ENCODE assay signal across 8 mouse cellular contexts in the genomic region with DNA sequence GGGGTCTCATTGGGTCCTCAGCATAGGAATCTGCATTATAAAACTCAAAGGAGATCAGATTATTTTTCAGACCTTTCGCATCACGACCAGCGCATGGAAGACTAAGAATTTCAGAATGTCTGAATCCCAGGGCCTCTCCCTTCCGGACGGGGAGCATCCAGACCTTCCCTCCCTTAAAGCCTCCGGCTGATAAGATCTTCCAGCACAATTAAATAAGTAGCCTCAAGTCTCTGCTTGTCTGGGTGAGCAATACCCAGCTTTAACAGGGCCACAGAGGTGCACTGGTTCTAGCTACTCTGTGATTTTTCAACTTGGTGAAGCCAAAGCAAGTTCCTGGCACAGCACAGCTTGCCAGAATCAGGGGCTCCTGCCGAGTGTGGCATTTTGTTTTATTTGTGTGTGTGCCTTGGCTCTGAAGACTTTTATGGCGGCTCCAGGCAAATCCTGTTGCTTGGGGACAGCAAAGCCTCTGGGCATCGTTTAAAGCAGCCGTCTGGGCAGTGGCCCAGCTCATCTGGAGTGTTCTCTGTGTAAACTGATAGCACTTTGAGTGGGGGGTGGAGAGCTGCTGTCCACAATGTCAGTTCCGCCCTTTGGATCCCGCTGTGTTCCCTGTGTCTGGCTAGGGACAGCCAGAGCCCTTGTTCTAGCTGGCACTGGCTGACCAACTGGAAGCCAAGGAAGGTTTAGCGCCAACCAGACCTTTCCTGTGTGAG. TPM values are rescaled to one million over a fixed set of nuclear protein-coding genes. Genes with fewer than 3 reads are reported as not detected.
A peak's percentile ranks its signal among the peaks of the same experiment; 100 is the strongest.
DNase-seq lines count a peak whose midpoint lies in the region; ATAC-seq and TF ChIP-seq lines count a peak whose summit lies in the region.

No protein-coding gene starts in this region.

- H3K4me1 ChIP-seq in embryonic facial prominence, embryonic 10.5 days, result peaks cover 18% of the 10 kb centered on the region
- H3K4me1 ChIP-seq in heart, adult 2 months (ENCODE audit: control insufficient read depth, insufficient read depth, low read length), result peaks cover 4% of the 10 kb centered on the region
- H3K4me1 ChIP-seq in limb, embryonic 12.5 days (replicated peaks), result peaks cover 16% of the 10 kb centered on the region
- H3K4me1 ChIP-seq in midbrain, embryonic 14.5 days (ENCODE audit: control insufficient read depth, insufficient read depth, low read length), result no peaks in the 10 kb centered on the region

- peak overlapping the region; percentile 45 for H3K4me3 ChIP-seq in embryonic facial prominence, embryonic 10.5 days
- H3K4me3 ChIP-seq in heart, adult 2 months, result peak overlapping the region; percentile 56
- H3K4me3 ChIP-seq in limb, embryonic 12.5 days (replicated peaks), result peak overlapping the region; percentile 29
- H3K4me3 ChIP-seq in midbrain, embryonic 14.5 days (replicated peaks; ENCODE audit: low read depth, low read length), result no peak overlapping the region

- H3K9me3 ChIP-seq in embryonic facial prominence, embryonic 10.5 days, result no peaks in the 10 kb centered on the region
- H3K9me3 ChIP-seq in limb, embryonic 12.5 days, result no peaks in the 10 kb centered on the region
- no peaks in the 10 kb centered on the region for H3K9me3 ChIP-seq in midbrain, embryonic 14.5 days (ENCODE audit: control insufficient read depth, low read length)

- no peaks in the 10 kb centered on the region for H3K79me2 ChIP-seq in heart, adult 2 months (replicated peaks; ENCODE audit: control insufficient read depth, insufficient read depth, low read length)

- peak; percentile 94 for TF ChIP-seq EP300 in heart, adult 2 months (IDR thresholded peaks at IDR 0.05; ENCODE audit: insufficient read depth, low read depth, low read length)

- peak overlapping the region; percentile 58 for H3K4me2 ChIP-seq in limb, embryonic 12.5 days
- peak overlapping the region; percentile 22; the same call in 1 of the 2 replicates for H3K4me2 ChIP-seq in midbrain, embryonic 14.5 days (ENCODE audit: low read length)

- TF ChIP-seq POLR2A in heart, adult 2 months (IDR thresholded peaks at IDR 0.05; ENCODE audit: insufficient read depth, low read depth, low read length), result peak; percentile 59

- 24% methylated on average over 13 of the region's 13 CpGs for WGBS in embryonic facial prominence, embryonic 10.5 days
- 11% methylated on average over 13 of the region's 13 CpGs for WGBS in heart, adult 2 months
- WGBS in limb, embryonic 12.5 days, result 21% methylated on average over 13 of the region's 13 CpGs
- 37% methylated on average over 13 of the region's 13 CpGs for WGBS in midbrain, embryonic 14.5 days

- H3K36me3 ChIP-seq in embryonic facial prominence, embryonic 10.5 days (replicated peaks), result peaks cover 8% of the 10 kb centered on the region
- no peaks in the 10 kb centered on the region for H3K36me3 ChIP-seq in heart, adult 2 months (ENCODE audit: control insufficient read depth, insufficient read depth, low read length)
- no peaks in the 10 kb centered on the region for H3K36me3 ChIP-seq in limb, embryonic 12.5 days
- H3K36me3 ChIP-seq in midbrain, embryonic 14.5 days (ENCODE audit: control insufficient read depth, insufficient read depth, low read length), result no peaks in the 10 kb centered on the region

- no peak for TF ChIP-seq CTCF in heart, adult 2 months (IDR thresholded peaks at IDR 0.05)

- no peak overlapping the region for H3K27ac ChIP-seq in embryonic facial prominence, embryonic 10.5 days (replicated peaks)
- peak overlapping the region; percentile 93 for H3K27ac ChIP-seq in heart, adult 2 months
- no peak overlapping the region for H3K27ac ChIP-seq in limb, embryonic 12.5 days
- H3K27ac ChIP-seq in midbrain, embryonic 14.5 days (replicated peaks; ENCODE audit: low read depth, low read length), result no peak overlapping the region

- H3K27me3 ChIP-seq in embryonic facial prominence, embryonic 10.5 days (replicated peaks; ENCODE audit: low read depth, poor library complexity, severe bottlenecking), result no peaks in the 10 kb centered on the region
- no peaks in the 10 kb centered on the region for H3K27me3 ChIP-seq in heart, adult 2 months (ENCODE audit: control insufficient read depth, insufficient read depth, low read length)
- H3K27me3 ChIP-seq in limb, embryonic 12.5 days, result no peaks in the 10 kb centered on the region
- H3K27me3 ChIP-seq in midbrain, embryonic 14.5 days (ENCODE audit: control insufficient read depth, insufficient read depth, low read length), result no peaks in the 10 kb centered on the region

- peak; percentile 81 for DNase-seq in adrenal gland, postnatal 14 days
- DNase-seq in embryonic facial prominence, embryonic 10.5 days (ENCODE audit: low spot score), result peak; percentile 27
- DNase-seq in heart, adult 2 months, result peak; percentile 81 to 90
- peak; percentile 15 to 21 for DNase-seq in kidney, adult 8-10 months
- DNase-seq in midbrain, embryonic 14.5 days, result peak; percentile 65
- DNase-seq in testis, postnatal 14 days (ENCODE audit: low spot score), result peak; percentile 77

- no peak for ATAC-seq in limb, embryonic 12.5 days (ENCODE audit: insufficient number of reproducible peaks, insufficient read depth, low FRiP score, low TSS enrichment, low read depth)
- ATAC-seq in midbrain, embryonic 14.5 days (ENCODE audit: low FRiP score, low TSS enrichment), result peak; percentile 62
- no peak for ATAC-seq in activated CD4-positive, CD25-positive, alpha-beta regulatory T cell, adult 4 months

- peak overlapping the region; percentile 55 for H3K9ac ChIP-seq in heart, adult 2 months (ENCODE audit: low read depth, low read length)
- 0 out of 2 replicates have a peak overlapping the region, but pooled peaks have one; percentile 34 for H3K9ac ChIP-seq in limb, embryonic 12.5 days (replicated peaks)
- H3K9ac ChIP-seq in midbrain, embryonic 14.5 days (replicated peaks; ENCODE audit: low read length), result no peak overlapping the region

- intact Hi-C loops in heart, adult 2 months (cut with DNase I), result loop anchor here (2.0 to 10.0 kb wide), 3 partner anchors 60 to 602 kb away; no protein-coding TSS in a partner anchor

RNA-seq across cellular contexts. Expression of gene Aox1, which starts 0.6 kb away (rescaled TPM):
- total RNA-seq in adrenal gland, postnatal 14 days (2021), result 22.2 and 25.5 TPM in 2 replicates
- polyA plus RNA-seq in embryonic facial prominence, embryonic 10.5 days (2016; fragmentation: Nextera tagmentation; extraction: Ambion mirVana), result 0.09 and 0.11 TPM in 2 replicates
- 10 to 100 TPM in 1 of 2 experiments, 1 to 10 TPM in 1; 9.7 to 10.7 TPM for total RNA-seq in heart, adult 2 months (2021)
- 8.6 and 15.6 TPM in 2 replicates for polyA plus RNA-seq in heart, adult 2 months (2012; rRNA removed)
- polyA plus RNA-seq in limb, embryonic 12.5 days (2016; fragmentation: Nextera tagmentation; extraction: Ambion mirVana), result 0.10 and 0.17 TPM in 2 replicates
- 0.14 TPM in 1 of 2 replicates, not detected in the other for polyA plus RNA-seq in midbrain, embryonic 14.5 days (2014; fragmentation: Nextera tagmentation; extraction: Ambion mirVana)
- not detected for polyA plus RNA-seq in activated CD4-positive, CD25-positive, alpha-beta regulatory T cell, adult 4 months (2017; shearing (Covaris generic))

RNA-seq across cellular contexts. Expression of gene Kctd18, which starts 11.6 kb away (rescaled TPM):
- total RNA-seq in adrenal gland, postnatal 14 days (2021), result 10.7 and 15.4 TPM in 2 replicates
- 17.3 and 18.0 TPM in 2 replicates for polyA plus RNA-seq in embryonic facial prominence, embryonic 10.5 days (2016; fragmentation: Nextera tagmentation; extraction: Ambion mirVana)
- 1 to 10 TPM; 5.8 to 6.6 TPM for total RNA-seq in heart, adult 2 months (2021)
- 4.2 and 8.6 TPM in 2 replicates for polyA plus RNA-seq in heart, adult 2 months (2012; rRNA removed)
- polyA plus RNA-seq in limb, embryonic 12.5 days (2016; fragmentation: Nextera tagmentation; extraction: Ambion mirVana), result 22.9 and 24.4 TPM in 2 replicates
- polyA plus RNA-seq in midbrain, embryonic 14.5 days (2014; fragmentation: Nextera tagmentation; extraction: Ambion mirVana), result 26.5 and 29.5 TPM in 2 replicates
- 10 to 100 TPM; 21.3 to 23.5 TPM for polyA plus RNA-seq in activated CD4-positive, CD25-positive, alpha-beta regulatory T cell, adult 4 months (2017; shearing (Covaris generic))

RNA-seq across cellular contexts. Expression of gene Sgo2a, which starts 34.5 kb away (rescaled TPM):
- 3.9 and 4.3 TPM in 2 replicates for total RNA-seq in adrenal gland, postnatal 14 days (2021)
- polyA plus RNA-seq in embryonic facial prominence, embryonic 10.5 days (2016; fragmentation: Nextera tagmentation; extraction: Ambion mirVana), result 20.9 and 22.4 TPM in 2 replicates
- 1 to 10 TPM; 3.5 to 4.2 TPM for total RNA-seq in heart, adult 2 months (2021)
- 1.1 and 1.9 TPM in 2 replicates for polyA plus RNA-seq in heart, adult 2 months (2012; rRNA removed)
- 24.4 and 24.5 TPM in 2 replicates for polyA plus RNA-seq in limb, embryonic 12.5 days (2016; fragmentation: Nextera tagmentation; extraction: Ambion mirVana)
- 2.8 and 5.2 TPM in 2 replicates for polyA plus RNA-seq in midbrain, embryonic 14.5 days (2014; fragmentation: Nextera tagmentation; extraction: Ambion mirVana)
- polyA plus RNA-seq in activated CD4-positive, CD25-positive, alpha-beta regulatory T cell, adult 4 months (2017; shearing (Covaris generic)), result 1 to 10 TPM; 3.0 to 3.5 TPM

Comparison
In these comparisons a context has a peak if more than half of its experiments do, and no peak if none do; other contexts are left out.
1. DNase-seq: peak in every context shown above with its lines; median percentile 86 in heart, adult 2 months; 81 in adrenal gland, postnatal 14 days; 77 in testis, postnatal 14 days; 65 in midbrain, embryonic 14.5 days; 27 in embryonic facial prominence, embryonic 10.5 days; 18 in kidney, adult 8-10 months.